Mouse (Mus musculus): ENCODE results near the gene Ubr3. TPM values are rescaled to one million over a fixed set of nuclear protein-coding genes. Genes with fewer than 3 reads are reported as not detected.

Gene Ubr3
- polyA plus RNA-seq (2012) = 6.9 and 10.3 TPM in 2 replicates

GRCm38 (mm10) chr2:69897039-69897617, at the start of gene Ubr3:
Gene Ubr3, plus strand, starts transcription at chr2:69897246.

GRCm38 (mm10) chr2:69861485-69862091, 35.5 kb upstream of the Ubr3 start, which contains the start of gene Ssb:
Gene Ssb, plus strand, starts transcription at chr2:69861562.

GRCm38 (mm10) chr2:69885451-69886305, 11.4 kb upstream of the Ubr3 start, which contains the start of gene Mettl5:
Gene Mettl5, minus strand, starts transcription at chr2:69885615.

GRCm38 (mm10) chr2:70038752-70039151, 141.7 kb downstream of the Ubr3 start, which contains the start of gene Myo3b:
Gene Myo3b, plus strand, starts transcription at chr2:70039126.

Other genes with a start within 250 kb of the Ubr3 start
- 0.08 TPM in 1 of 2 replicates, not detected in the other for gene Klhl41, start 227.1 kb upstream of the Ubr3 start, polyA plus RNA-seq (2012)
- gene Fastkd1, start 183.7 kb upstream of the Ubr3 start, polyA plus RNA-seq (2012) = 0.58 and 0.68 TPM in 2 replicates
- gene Ppig, start 174.7 kb upstream of the Ubr3 start, polyA plus RNA-seq (2012) = 13.7 and 21.4 TPM in 2 replicates
- 0.37 and 0.44 TPM in 2 replicates for gene Ccdc173, start 107.7 kb upstream of the Ubr3 start, polyA plus RNA-seq (2012)
- 33.9 and 37.1 TPM in 2 replicates for gene Phospho2, start 107.6 kb upstream of the Ubr3 start, polyA plus RNA-seq (2012)
- 1.3 and 2.0 TPM in 2 replicates for gene Klhl23, start 75.3 kb upstream of the Ubr3 start, polyA plus RNA-seq (2012)
- gene Ssb, start 35.7 kb upstream of the Ubr3 start, polyA plus RNA-seq (2012) = 31.5 and 45.4 TPM in 2 replicates
- 75.0 TPM in 2 replicates for gene Mettl5, start 11.6 kb upstream of the Ubr3 start, polyA plus RNA-seq (2012)
- gene Myo3b, start 141.9 kb downstream of the Ubr3 start, polyA plus RNA-seq (2012) = not detected in 2 replicates

All from megakaryocyte-erythroid progenitor cell, adult 5 weeks (primary cell).